23 mouse cellular contexts compared by ENCODE assay signal in genomic region chr5:122639517-122639916, GRCm38 (mm10). TPM values are rescaled to one million over a fixed set of nuclear protein-coding genes. Genes with fewer than 3 reads are reported as not detected.
"Had no signal": no experiment of that assay in that cellular context is flagged by ENCODE, and none has a peak within 500 bp of the region (broad histone marks: within the 10 kb centered on the region; RNA-seq: fewer than 3 reads in every experiment).

No protein-coding gene starts in this region.

- H3K27ac ChIP-seq: kidney, postnatal 0 days; layer of hippocampus, adult 2 months; limb, embryonic 10.5 days; limb, embryonic 13.5 days; liver, embryonic 12.5 days; liver, embryonic 15.5 days; lung, embryonic 15.5 days; neural tube, embryonic 12.5 days; neural tube, embryonic 15.5 days; stomach, postnatal 0 days had no signal

- H3K4me2 ChIP-seq: limb, embryonic 13.5 days; liver, embryonic 12.5 days; liver, embryonic 15.5 days; lung, embryonic 15.5 days; midbrain, embryonic 11.5 days; neural tube, embryonic 12.5 days; neural tube, embryonic 15.5 days had no signal

- H3K4me1 ChIP-seq: limb, embryonic 13.5 days had no signal

- H3K4me3 ChIP-seq: layer of hippocampus, adult 2 months; limb, embryonic 10.5 days; limb, embryonic 13.5 days; liver, embryonic 12.5 days; liver, embryonic 15.5 days; lung, embryonic 15.5 days; neural tube, embryonic 12.5 days; neural tube, embryonic 15.5 days had no signal

- H3K9me3 ChIP-seq: limb, embryonic 10.5 days; limb, embryonic 13.5 days; liver, embryonic 12.5 days; liver, embryonic 15.5 days; lung, embryonic 15.5 days; neural tube, embryonic 12.5 days; neural tube, embryonic 15.5 days had no signal

- H3K36me3 ChIP-seq: limb, embryonic 10.5 days; limb, embryonic 13.5 days; liver, embryonic 12.5 days; liver, embryonic 15.5 days; lung, embryonic 15.5 days; neural tube, embryonic 12.5 days; neural tube, embryonic 15.5 days had no signal

- H3K27me3 ChIP-seq: limb, embryonic 13.5 days; liver, embryonic 15.5 days; lung, embryonic 15.5 days; neural tube, embryonic 12.5 days; neural tube, embryonic 15.5 days had no signal

- DNase-seq: kidney, adult 2 months; kidney, postnatal 25 days; liver; lung, adult 18-20 months; lung, postnatal 10 days; lung, postnatal 36 days; midbrain, embryonic 14.5 days; right cerebral cortex, adult 18-20 months; right cerebral cortex, postnatal 14 days; right cerebral cortex, postnatal 4 days; thymus, adult 2 months; thymus, postnatal 36 days had no signal

- H3K9ac ChIP-seq: limb, embryonic 13.5 days; liver, embryonic 12.5 days; liver, embryonic 15.5 days; lung, embryonic 15.5 days; neural tube, embryonic 12.5 days; neural tube, embryonic 15.5 days had no signal

- ATAC-seq: liver, embryonic 12.5 days had no signal

RNA-seq across cellular contexts. Expression of gene P2rx7, which starts 4.2 kb away (rescaled TPM):
- polyA plus RNA-seq: limb, embryonic 10.5 days had no signal
